Mouse (Mus musculus) ES-E14 (cell line): ENCODE results near the gene Abr. TPM values are rescaled to one million over a fixed set of nuclear protein-coding genes. Genes with fewer than 3 reads are reported as not detected.

Experiments used
- DNase-seq: peaks from one replicate; pipeline ENCODE4 v3.0.0-alpha.2; 2013; ENCODE audit warnings: low read depth, low spot score
- H3K27ac ChIP-seq: 2 replicates; pipeline ENCODE4 v1.5.1; 2012; ENCODE audit warnings: low read depth, mild to moderate bottlenecking, low read length, moderate library complexity, mixed read lengths; ENCODE audit not compliant: poor library complexity, insufficient read depth, severe bottlenecking
- H3K36me3 ChIP-seq: 2 replicates; pipeline ENCODE4 v1.6.1; 2012; ENCODE audit warnings: mild to moderate bottlenecking, low read length, moderate library complexity, mixed read lengths; ENCODE audit not compliant: control insufficient read depth, poor library complexity, insufficient read depth, severe bottlenecking
- H3K4me1 ChIP-seq, 2 experiments: fragments of 150-350 bp in 1 of 2; sonication (generic) in 1 of 2; 2 replicates each; pipeline ENCODE4 v1.6.1; 2012; ENCODE audit warnings: low read length in 2 of 2, mild to moderate bottlenecking in 1 of 2, mixed read lengths in 1 of 2; ENCODE audit not compliant: control insufficient read depth in 2 of 2, insufficient read depth in 2 of 2, poor library complexity in 1 of 2
- H3K4me3 ChIP-seq, 2 experiments: fragments of 150-350 bp in 1 of 2; sonication (generic) in 1 of 2; 2 replicates each; pipeline ENCODE4 v1.5.1; 2012; ENCODE audit warnings: low read length in 2 of 2, low read depth in 1 of 2, mild to moderate bottlenecking in 1 of 2, mixed read lengths in 1 of 2; ENCODE audit not compliant: insufficient read depth in 1 of 2, poor library complexity in 1 of 2, severe bottlenecking in 1 of 2
- H3K9ac ChIP-seq: 2 replicates; pipeline ENCODE4 v1.6.1; 2012; ENCODE audit warnings: low read depth, mild to moderate bottlenecking, low read length, mixed read lengths; ENCODE audit not compliant: poor library complexity, insufficient read depth, severe bottlenecking
- H3K9me3 ChIP-seq: fragments of 150-350 bp; sonication (generic); 2 replicates; pipeline ENCODE4 v1.6.1; 2012; ENCODE audit warnings: low read depth, mild to moderate bottlenecking, low read length; ENCODE audit not compliant: control insufficient read depth, insufficient read depth
- CHD2 ChIP-seq: IDR thresholded peaks from 2 replicates; pipeline ENCODE4 v1.6.1; 2014; ENCODE audit warnings: mild to moderate bottlenecking, low read depth, low read length, inconsistent platforms
- HCFC1 ChIP-seq: IDR thresholded peaks from 2 replicates; pipeline ENCODE4 v1.6.1; 2012; ENCODE audit warnings: low read length, inconsistent platforms, borderline replicate concordance; ENCODE audit not compliant: insufficient read depth
- MAFK ChIP-seq: IDR thresholded peaks from 2 replicates; pipeline ENCODE4 v1.6.1; 2014; ENCODE audit warnings: mild to moderate bottlenecking, low read depth, low read length, inconsistent platforms; ENCODE audit not compliant: insufficient read depth
- ZC3H11A ChIP-seq: IDR thresholded peaks from 2 replicates; pipeline ENCODE4 v1.6.1; 2012; ENCODE audit warnings: low read depth, mild to moderate bottlenecking, inconsistent platforms, low read length, borderline replicate concordance
- ZNF384 ChIP-seq: IDR thresholded peaks from 2 replicates; pipeline ENCODE4 v1.6.1; 2012; ENCODE audit warnings: low read depth, low read length, inconsistent platforms
- in situ Hi-C, 2 experiments: fragments of 600-800 bp; cut with MboI; formaldehyde crosslinking; loops; one replicate each; pipeline ENCODE4 v1.15.1; 2025; ENCODE audit warnings: low sequenced_read_pairs in 2 of 2, inconsistent platforms in 1 of 2; ENCODE audit not compliant: unreplicated experiment in 2 of 2
- total RNA-seq: library from RNA; depleted of rRNA; stranded (reverse); fragments of 300-350 nt; gene quantifications from 2 replicates; pipeline ENCODE4 v1.2.3, GENCODE M21; 2012

Abr gene
- total RNA-seq, 1 experiment: 28.6 TPM

DNA sequence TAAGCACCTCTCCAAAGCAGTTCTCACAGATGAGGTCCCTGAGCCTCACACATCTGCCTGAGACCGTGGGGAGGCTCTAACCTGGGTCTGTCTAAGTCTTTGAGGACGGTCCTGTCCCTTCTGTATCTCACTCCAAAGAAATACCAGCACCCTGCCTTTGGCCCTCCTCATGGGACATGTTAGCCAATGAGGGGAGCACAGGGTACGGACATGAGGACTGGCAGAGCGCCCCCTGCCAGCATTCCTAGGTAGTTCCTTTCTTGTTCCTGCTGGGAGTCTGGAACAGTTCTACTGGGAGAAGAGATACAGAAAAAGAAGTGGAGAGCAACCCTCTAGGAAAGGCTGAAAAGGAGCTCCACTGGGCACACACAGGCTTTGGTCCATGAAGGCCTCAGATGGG is 111.1 kb downstream of the Abr start:
- Histone ChIP-seq H3K9ac (no peak overlapping the region), H3K9me3 (no peaks in the 10 kb centered on the region), H3K36me3 (no peaks in the 10 kb centered on the region), H3K27ac (no peak overlapping the region), H3K4me1 (peaks cover 0 to 5% of the 10 kb centered on the region in 2 experiments; a peak in 1 of 4 replicates), H3K4me3 (no peak overlapping the region)
- peak; percentile 69 for DNase-seq
- in situ Hi-C loops: no loop called here
- TF ChIP-seq ZC3H11A (no peak), HCFC1 (no peak), MAFK (no peak), ZNF384 (no peak), CHD2 (no peak)

DNA sequence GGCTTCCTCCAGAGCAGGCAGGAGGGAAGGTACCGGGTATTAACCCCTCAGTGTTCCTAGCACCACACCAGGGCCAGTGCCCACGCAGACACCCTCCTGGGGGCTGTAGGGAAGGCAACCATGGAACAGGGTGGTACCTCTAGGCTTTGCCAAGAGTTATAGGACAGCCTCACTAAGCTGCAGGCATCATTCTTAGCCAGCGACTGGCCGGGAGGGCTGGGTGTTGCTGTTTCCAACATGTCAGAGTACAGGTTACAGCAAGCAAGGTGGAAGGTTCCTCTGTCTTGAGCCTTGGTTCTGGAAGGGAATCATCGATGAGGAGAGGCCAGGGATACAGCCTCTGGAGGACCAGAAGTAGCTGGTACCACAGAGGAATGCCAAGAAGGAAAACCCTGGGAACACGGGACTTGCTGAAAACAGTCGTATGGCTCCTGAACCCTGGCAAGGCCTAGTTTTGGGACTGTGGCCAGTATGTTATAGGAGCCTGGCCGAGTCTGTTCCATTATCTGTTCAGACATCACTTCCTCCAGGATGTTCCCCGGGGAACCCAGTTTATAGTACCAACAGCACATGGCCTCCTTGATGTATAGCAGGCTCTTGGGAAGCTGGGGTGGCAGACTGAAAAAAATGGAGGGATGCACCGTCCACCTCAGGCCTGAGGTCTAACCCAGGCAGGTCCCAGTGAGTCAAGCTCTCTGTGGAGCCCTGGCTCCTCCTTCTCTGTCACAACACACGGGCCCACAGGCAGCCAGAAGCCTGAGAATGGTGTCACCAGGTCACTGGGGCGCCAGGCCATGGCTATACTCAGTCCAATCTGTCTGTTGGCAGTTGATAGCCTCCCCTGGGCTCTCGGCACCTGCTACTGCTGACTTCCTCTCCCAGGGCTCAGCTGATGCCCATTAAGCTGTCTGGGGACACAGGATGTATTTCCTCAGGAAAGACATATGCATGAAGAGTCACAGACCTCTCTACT is 112.1 kb downstream of the Abr start:
- Histone ChIP-seq H3K27ac (no peak overlapping the region), H3K4me3 (no peak overlapping the region), H3K36me3 (no peaks in the 10 kb centered on the region), H3K9me3 (no peaks in the 10 kb centered on the region), H3K4me1 (peaks cover 0 to 5% of the 10 kb centered on the region in 2 experiments; a peak in 1 of 4 replicates), H3K9ac (no peak overlapping the region)
- in situ Hi-C loops: no loop called here
- TF ChIP-seq MAFK (no peak), ZC3H11A (no peak), HCFC1 (no peak)
- DNase-seq: no peak

DNA sequence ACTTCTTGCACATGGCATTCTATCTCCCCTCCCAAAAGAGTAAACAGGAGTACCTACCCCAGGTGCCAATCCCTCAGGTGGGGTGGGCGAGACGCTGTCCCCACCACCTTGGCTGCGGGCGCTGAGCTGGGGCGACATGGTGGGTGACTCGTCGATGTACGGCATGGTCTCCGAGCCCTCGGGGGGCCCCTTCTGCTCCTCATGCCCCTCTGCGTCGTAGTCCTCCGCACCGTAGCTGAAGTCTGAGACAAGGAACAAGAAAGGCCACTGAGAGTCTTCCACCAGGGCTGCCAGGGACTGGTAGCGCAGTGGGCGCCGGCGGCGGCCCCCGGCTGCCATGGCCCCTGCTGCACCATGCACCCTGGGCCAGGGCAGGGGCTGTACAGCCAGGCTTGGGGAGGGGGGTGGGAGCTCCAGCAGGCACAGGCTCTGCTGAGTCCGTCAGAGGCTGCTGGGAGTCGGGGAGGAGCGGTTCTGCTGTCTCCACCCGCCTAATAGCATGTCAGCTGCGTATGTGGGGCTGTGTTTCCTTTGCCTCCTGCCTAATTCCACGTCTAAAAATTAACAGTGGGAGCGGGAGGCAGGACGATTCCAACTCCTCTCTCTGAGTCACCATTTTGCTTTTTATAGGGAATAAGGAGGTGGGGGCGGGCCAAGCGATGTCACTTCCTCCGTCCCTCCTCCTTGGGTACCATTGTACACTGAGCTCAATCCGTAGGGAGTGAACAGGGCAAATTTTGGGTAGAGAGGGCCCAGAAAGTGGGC is 113.1 kb downstream of the Abr start:
- in situ Hi-C loops: no loop called here
- H3K4me1 ChIP-seq: peaks cover 0 to 5% of the 10 kb centered on the region in 2 experiments; a peak in 1 of 4 replicates
- H3K9ac ChIP-seq: peak overlapping the region; percentile 54; the same call in 1 of the 2 replicates
- H3K27ac ChIP-seq: no peak overlapping the region
- no peaks in the 10 kb centered on the region for H3K9me3 ChIP-seq
- TF ChIP-seq ZNF384 (no peak), ZC3H11A (no peak), CHD2 (no peak), MAFK (no peak), HCFC1 (no peak)
- peak overlapping the region; percentile 52 to 55 for H3K4me3 ChIP-seq
- no peaks in the 10 kb centered on the region for H3K36me3 ChIP-seq
- DNase-seq: no peak

DNA sequence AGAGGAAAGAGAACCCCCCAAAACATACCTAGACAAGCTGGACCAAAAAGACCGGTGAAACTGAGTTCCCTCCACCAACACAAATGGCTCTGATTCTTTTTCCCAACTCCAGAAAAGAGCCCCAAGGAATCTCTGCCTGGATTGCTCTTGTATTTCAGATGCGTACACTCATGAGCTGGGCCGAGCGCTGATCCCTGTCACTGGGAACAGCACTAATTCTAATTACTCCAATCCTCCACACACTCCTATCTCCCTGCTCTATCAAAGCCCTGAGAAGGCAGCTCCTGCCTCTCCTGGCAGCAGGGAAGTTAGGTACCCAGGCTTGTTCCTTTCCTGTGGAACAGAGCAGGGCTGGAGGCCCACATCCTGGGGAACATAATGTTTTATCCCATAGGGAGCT is 114.0 kb downstream of the Abr start:
- H3K9ac ChIP-seq: no peak overlapping the region
- no peaks in the 10 kb centered on the region for H3K9me3 ChIP-seq
- no peaks in the 10 kb centered on the region for H3K36me3 ChIP-seq
- TF ChIP-seq MAFK: no peak
- no peak for TF ChIP-seq CHD2
- TF ChIP-seq HCFC1: no peak
- no peak for TF ChIP-seq ZC3H11A
- no peak for TF ChIP-seq ZNF384
- H3K27ac ChIP-seq: no peak overlapping the region
- in situ Hi-C loops: no loop called here
- H3K4me3 ChIP-seq: no peak overlapping the region
- peaks cover 0 to 5% of the 10 kb centered on the region in 2 experiments; a peak in 1 of 4 replicates for H3K4me1 ChIP-seq
- DNase-seq: no peak
